Mouse (Mus musculus) limb, embryonic 14.5 days (tissue): ENCODE results near the gene Tnr. TPM values are rescaled to one million over a fixed set of nuclear protein-coding genes. Genes with fewer than 3 reads are reported as not detected.
"Not testable (repeated sequence)": the region's sequence is repeated elsewhere in the genome, so short reads cannot be mapped to it uniquely, and the experiment has no call there.

Experiments
- ATAC-seq: fragments of 200-750 bp; cut with Nextera tagmentation; 2 replicates; pipeline ENCODE4 v1.8.0; 2017; ENCODE audit warnings: low read depth, moderate number of reproducible peaks, moderate TSS enrichment; ENCODE audit not compliant: low FRiP score
- DNase-seq: peaks from one replicate; pipeline ENCODE4 v3.0.0-alpha.2; 2015; ENCODE audit warnings: low spot score
- H3K27ac ChIP-seq: fragments of 300-500 bp; sonication (generic); replicated peaks from 2 replicates; pipeline ENCODE4 v1.5.1; 2014; ENCODE audit warnings: low read depth, mild to moderate bottlenecking, low read length, moderate library complexity, mixed read lengths
- H3K27me3 ChIP-seq: fragments of 300-500 bp; sonication (generic); 2 replicates; pipeline ENCODE4 v1.6.1; 2014; ENCODE audit warnings: low read length, mixed read lengths; ENCODE audit not compliant: control insufficient read depth, insufficient read depth
- H3K36me3 ChIP-seq: fragments of 300-500 bp; sonication (generic); 2 replicates; pipeline ENCODE4 v1.6.1; 2014; ENCODE audit warnings: mild to moderate bottlenecking, low read length, moderate library complexity, mixed read lengths; ENCODE audit not compliant: control insufficient read depth, insufficient read depth
- H3K4me1 ChIP-seq: fragments of 300-500 bp; sonication (generic); 2 replicates; pipeline ENCODE4 v1.6.1; 2014; ENCODE audit warnings: antibody characterized with exemption, low read length, mixed read lengths; ENCODE audit not compliant: control insufficient read depth, insufficient read depth
- H3K4me2 ChIP-seq: fragments of 300-500 bp; sonication (generic); replicated peaks from 2 replicates; pipeline ENCODE4 v1.6.1; 2014; ENCODE audit warnings: low read depth, mild to moderate bottlenecking, low read length, moderate library complexity; ENCODE audit not compliant: severe bottlenecking
- H3K4me3 ChIP-seq: fragments of 300-500 bp; sonication (generic); replicated peaks from 2 replicates; pipeline ENCODE4 v1.5.1; 2014; ENCODE audit warnings: low read length
- H3K9ac ChIP-seq: fragments of 300-500 bp; sonication (generic); 2 replicates; pipeline ENCODE4 v1.6.1; 2014; ENCODE audit warnings: mild to moderate bottlenecking, low read depth, low read length, moderate library complexity; ENCODE audit not compliant: severe bottlenecking
- H3K9me3 ChIP-seq: fragments of 300-500 bp; sonication (generic); 2 replicates; pipeline ENCODE4 v1.6.1; 2016; ENCODE audit warnings: low read length; ENCODE audit not compliant: control insufficient read depth
- POLR2A ChIP-seq: fragments of 200-500 bp; IDR thresholded peaks from 2 replicates; pipeline ENCODE4 v1.8.0; 2012; ENCODE audit warnings: inconsistent platforms, mild to moderate bottlenecking, moderate library complexity, borderline replicate concordance; ENCODE audit not compliant: insufficient read depth, insufficient read length; ENCODE audit errors: extremely low read depth
- WGBS: fragments of 180-500 bp; shearing (Covaris S2); extraction: QIAGEN DNeasy Blood & Tissue Kit; methylation state at CpG from one replicate; pipeline ENCODE4 v1.1.7; 2014; 5-methylcytosine and 5-hydroxymethylcytosine counted together
- polyA plus RNA-seq, 2 experiments: library from polyadenylated mRNA; depleted of rRNA in 1 of 2; stranded (reverse) in 1 of 2; unstranded in 1 of 2; fragments of >200 nt; fragmentation: Nextera tagmentation in 1 of 2; extraction: Ambion mirVana in 1 of 2; gene quantifications; 2 replicates each; pipeline versions ENCODE4 v1.2.1 to v1.2.3; 2012 to 2014

Tnr gene
- polyA plus RNA-seq, 2 experiments: 0.03 to 0.15 TPM

DNA sequence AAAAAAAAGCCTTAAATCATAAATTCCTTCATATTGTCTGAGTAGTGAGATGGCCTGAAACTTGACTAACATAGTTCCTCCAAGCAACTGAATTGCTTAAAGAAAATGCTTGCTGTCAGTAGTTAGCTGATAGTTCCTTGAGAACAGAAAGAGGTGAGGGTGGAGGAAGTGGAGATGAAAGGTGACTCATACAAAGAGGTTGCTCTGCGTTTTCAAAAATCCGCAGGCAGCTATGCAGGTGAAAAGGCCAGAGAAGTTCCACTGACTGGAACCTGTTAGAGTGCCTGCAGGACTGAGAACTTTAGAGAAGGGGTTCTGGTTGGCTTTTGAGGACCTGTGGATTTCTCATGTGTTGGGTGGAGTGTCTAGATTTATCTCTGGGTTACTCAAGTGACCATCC is 414.9 kb downstream of the Tnr start:
- H3K4me2 ChIP-seq: no peak overlapping the region
- DNase-seq: no peak
- TF ChIP-seq POLR2A: no peak
- no peaks in the 10 kb centered on the region for H3K4me1 ChIP-seq
- WGBS: 72% methylated on average over 2 of the region's 2 CpGs
- ATAC-seq: no peak
- no peaks in the 10 kb centered on the region for H3K9me3 ChIP-seq
- H3K9ac ChIP-seq: no peak overlapping the region
- H3K27ac ChIP-seq: no peak overlapping the region
- no peaks in the 10 kb centered on the region for H3K27me3 ChIP-seq
- no peaks in the 10 kb centered on the region for H3K36me3 ChIP-seq
- H3K4me3 ChIP-seq: no peak overlapping the region

DNA sequence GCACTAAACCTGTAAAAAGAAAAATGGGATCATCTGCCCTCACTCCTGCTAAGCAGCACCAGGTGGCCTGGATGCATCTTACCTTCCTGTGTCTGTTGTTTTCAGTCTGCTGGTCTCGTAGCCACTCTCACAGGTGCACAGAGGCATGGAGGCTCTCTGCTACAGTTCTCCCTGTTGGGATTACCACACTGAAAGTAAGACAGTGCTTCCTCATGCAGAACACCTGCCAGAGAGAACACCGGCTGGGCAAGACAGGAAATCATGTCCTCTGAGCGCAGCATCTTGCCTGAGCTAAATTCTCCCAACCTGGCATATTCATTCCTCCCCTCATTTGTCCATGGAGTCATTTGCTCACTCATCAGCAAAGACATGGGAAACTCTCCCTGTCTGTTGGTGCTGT is 415.8 kb downstream of the Tnr start:
- no peak overlapping the region for H3K9ac ChIP-seq
- H3K27me3 ChIP-seq: no peaks in the 10 kb centered on the region
- TF ChIP-seq POLR2A: no peak
- no peak overlapping the region for H3K4me2 ChIP-seq
- no peak for DNase-seq
- no peak for ATAC-seq
- H3K4me1 ChIP-seq: no peaks in the 10 kb centered on the region
- H3K36me3 ChIP-seq: no peaks in the 10 kb centered on the region
- no peaks in the 10 kb centered on the region for H3K9me3 ChIP-seq
- H3K4me3 ChIP-seq: no peak overlapping the region
- WGBS: 81% methylated on average over 3 of the region's 3 CpGs
- no peak overlapping the region for H3K27ac ChIP-seq

GRCm38 (mm10) chr1:159953526-159953925 is 430.0 kb downstream of the Tnr start:
- 0% methylated on average over 1 of the region's 1 CpGs for WGBS
- no peak for TF ChIP-seq POLR2A
- H3K4me3 ChIP-seq: no peak overlapping the region
- H3K9me3 ChIP-seq: no peaks in the 10 kb centered on the region
- ATAC-seq (no peak), DNase-seq (no peak)
- H3K4me1 ChIP-seq: no peaks in the 10 kb centered on the region
- H3K9ac ChIP-seq: no peak overlapping the region
- no peak overlapping the region for H3K27ac ChIP-seq
- no peak overlapping the region for H3K4me2 ChIP-seq
- H3K27me3 ChIP-seq: no peaks in the 10 kb centered on the region
- no peaks in the 10 kb centered on the region for H3K36me3 ChIP-seq

- Histone ChIP-seq H3K4me2 (no peak overlapping the region), H3K4me1 (peaks cover 3% of the 10 kb centered on the region; the same call in 1 of the 2 replicates), H3K36me3 (no peaks in the 10 kb centered on the region), H3K9me3 (no peaks in the 10 kb centered on the region), H3K4me3 (no peak overlapping the region), H3K27me3 (no peaks in the 10 kb centered on the region), H3K27ac (no peak overlapping the region), H3K9ac (no peak overlapping the region)
- no peak for TF ChIP-seq POLR2A
- DNase-seq (no peak), ATAC-seq (no peak)
- WGBS: 74% methylated on average over 4 of the region's 4 CpGs
Observed at GRCm38 (mm10) chr1:159963351-159963750, 439.8 kb downstream of the Tnr start.

- not testable (repeated sequence) for ATAC-seq, H3K36me3 ChIP-seq, H3K4me3 ChIP-seq, H3K4me1 ChIP-seq, H3K9me3 ChIP-seq, H3K27me3 ChIP-seq, H3K27ac ChIP-seq, DNase-seq, H3K4me2 ChIP-seq, H3K9ac ChIP-seq
Observed at GRCm38 (mm10) chr1:159966286-159966685, 442.7 kb downstream of the Tnr start.

GRCm38 (mm10) chr1:159968395-159968794 is 444.8 kb downstream of the Tnr start:
- no peak for DNase-seq
- Histone ChIP-seq H3K4me3 (no peak overlapping the region), H3K9me3 (no peaks in the 10 kb centered on the region), H3K27ac (no peak overlapping the region), H3K27me3 (no peaks in the 10 kb centered on the region), H3K4me1 (peaks cover 3% of the 10 kb centered on the region; the same call in 1 of the 2 replicates), H3K9ac (no peak overlapping the region), H3K36me3 (no peaks in the 10 kb centered on the region), H3K4me2 (no peak overlapping the region)
- no peak for ATAC-seq
- TF ChIP-seq POLR2A: no peak
